Mouse (Mus musculus): ENCODE measurements around the gene Trip10.
"Not testable (repeated sequence)": the region's sequence is repeated elsewhere in the genome, so short reads cannot be mapped to it uniquely, and the experiment has no call there.

Gene Trip10

GRCm38 (mm10) chr17:57262901-57263550 lies 13.8 kb downstream of the Trip10 start:
- no peak for DNase-seq (ENCODE audit: low read depth, low spot score)

DNA sequence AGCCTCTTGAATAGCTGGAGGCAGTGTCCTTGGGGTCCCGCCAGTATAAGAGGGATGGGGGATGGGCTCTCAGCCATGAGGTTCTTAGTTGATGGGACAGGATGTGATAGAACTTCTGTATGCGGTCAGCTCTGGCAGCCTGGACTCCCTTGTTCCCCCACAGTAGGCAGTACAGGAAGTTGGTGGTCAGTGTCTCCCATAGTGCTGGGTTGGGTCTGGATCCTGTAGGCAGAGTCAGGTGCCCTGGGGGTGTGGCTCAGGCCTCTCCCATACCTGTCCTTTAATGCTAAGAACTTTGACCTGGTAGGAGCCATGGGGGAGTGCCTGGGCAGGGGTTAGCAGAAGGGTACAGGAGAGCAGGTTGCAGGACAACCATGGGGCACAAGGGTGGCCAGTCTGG lies 14.9 kb downstream of the Trip10 start:
- DNase-seq (ENCODE audit: low read depth, low spot score), result no peak

GRCm38 (mm10) chr17:57264972-57265945 lies 16.0 kb downstream of the Trip10 start:
- no peak for DNase-seq (ENCODE audit: low read depth, low spot score)

GRCm38 (mm10) chr17:57267556-57268126 lies 18.4 kb downstream of the Trip10 start:
- no peak for DNase-seq (ENCODE audit: low read depth, low spot score)

DNA sequence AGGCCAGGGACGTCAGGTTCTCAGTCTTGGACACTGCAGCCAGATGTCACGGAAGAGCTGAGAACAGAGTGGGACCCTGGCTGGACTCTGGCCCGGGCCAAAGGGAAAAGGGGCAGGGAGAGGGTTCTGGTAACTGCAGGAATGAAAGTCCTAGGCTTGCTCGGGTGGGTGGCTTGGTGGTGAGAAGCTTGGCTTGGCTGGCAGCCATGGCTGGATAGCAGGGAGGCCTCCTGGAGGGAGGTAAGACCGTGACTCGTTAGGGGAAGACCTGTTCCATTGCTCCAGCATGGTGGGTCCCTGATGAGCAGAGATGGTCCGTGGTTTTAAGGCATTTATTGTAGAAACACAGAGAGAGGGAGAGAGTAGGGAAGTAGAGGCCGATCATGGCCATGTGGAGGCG lies 22.0 kb downstream of the Trip10 start:
- DNase-seq (ENCODE audit: low read depth, low spot score), result no peak

DNA sequence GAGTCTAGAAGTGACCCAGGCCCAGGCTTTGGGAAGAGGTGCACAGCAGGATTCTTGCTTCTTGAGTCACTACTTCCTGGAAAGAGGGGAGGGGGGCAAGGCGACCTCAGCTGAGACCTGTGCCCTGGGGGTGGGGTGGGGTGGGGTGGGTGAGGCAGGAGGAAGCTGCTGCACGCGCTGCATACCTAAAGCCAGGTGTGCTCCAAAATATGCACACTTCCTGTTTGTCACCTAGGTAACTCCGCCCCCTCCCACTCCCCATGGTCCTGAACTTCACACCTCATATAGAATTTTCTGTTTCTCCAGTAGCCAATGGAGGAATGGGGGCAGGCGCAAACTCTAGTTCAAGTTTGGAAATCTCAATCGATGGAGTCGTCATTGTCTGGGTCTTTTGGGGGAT lies 24.6 kb downstream of the Trip10 start:
- no peak for DNase-seq (ENCODE audit: low read depth, low spot score)

GRCm38 (mm10) chr17:57274686-57275085 lies 25.4 kb downstream of the Trip10 start:
- no peak for DNase-seq (ENCODE audit: low read depth, low spot score)

- DNase-seq (ENCODE audit: low read depth, low spot score), result peak; percentile 12
Measured at GRCm38 (mm10) chr17:57275111-57275996, 26.1 kb downstream of the Trip10 start.

GRCm38 (mm10) chr17:57275997-57276351 lies 26.7 kb downstream of the Trip10 start:
- no peak for DNase-seq (ENCODE audit: low read depth, low spot score)

DNA sequence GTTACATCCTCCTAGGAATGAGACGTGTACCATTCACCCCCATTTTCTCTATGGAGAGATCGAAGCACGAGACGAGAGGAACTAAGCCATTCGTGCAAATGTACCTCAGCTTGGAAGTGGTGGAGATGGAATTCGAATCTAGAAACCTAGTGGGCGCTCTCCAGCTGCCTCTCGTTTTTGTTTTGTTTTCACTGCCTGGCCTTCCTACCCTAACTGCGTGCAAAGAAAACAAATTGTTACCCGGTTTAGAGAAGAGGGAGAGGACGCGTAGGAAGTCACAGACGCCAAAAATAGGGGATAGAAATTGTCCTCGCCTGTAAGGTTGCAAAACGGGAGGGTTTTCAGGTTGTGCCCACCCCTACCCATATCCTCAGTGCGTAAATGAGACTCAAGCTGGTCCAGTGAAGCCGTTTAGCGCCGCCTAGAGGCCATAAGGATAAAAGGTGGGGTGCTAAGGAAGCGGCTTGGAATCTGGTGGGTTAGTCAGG lies 27.4 kb downstream of the Trip10 start:
- DNase-seq (ENCODE audit: low read depth, low spot score), result peak; percentile 60

DNA sequence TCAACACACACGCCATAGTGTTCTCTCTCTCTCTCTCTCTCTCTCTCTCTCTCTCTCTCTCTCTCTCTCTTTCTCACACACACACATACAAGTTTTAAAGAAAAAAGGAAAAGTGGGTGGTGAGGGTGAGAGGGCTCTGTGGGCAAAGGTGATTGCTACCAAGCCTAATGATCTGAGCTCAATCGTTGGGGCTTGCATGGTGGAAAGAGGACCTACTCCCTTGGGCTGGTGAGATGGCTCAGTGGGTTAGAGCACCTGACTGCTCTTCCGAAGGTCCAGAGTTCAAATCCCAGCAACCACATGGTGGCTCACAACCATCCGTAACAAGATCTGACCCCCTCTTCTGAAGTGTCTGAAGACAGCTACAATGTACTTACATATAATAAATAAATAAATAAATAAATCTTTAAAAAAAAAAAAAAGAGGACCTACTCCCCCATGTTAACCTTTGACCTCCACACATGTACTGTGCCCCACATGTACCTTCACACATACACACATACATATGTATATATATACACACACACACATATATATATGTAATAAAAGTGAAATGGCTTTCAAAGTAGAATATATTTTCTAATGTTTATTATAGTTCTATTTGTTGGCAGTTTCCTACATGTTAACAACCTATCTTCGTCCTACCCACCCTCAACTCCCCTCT lies 28.5 kb downstream of the Trip10 start:
- DNase-seq (ENCODE audit: low read depth, low spot score), result not testable (repeated sequence)

DNA sequence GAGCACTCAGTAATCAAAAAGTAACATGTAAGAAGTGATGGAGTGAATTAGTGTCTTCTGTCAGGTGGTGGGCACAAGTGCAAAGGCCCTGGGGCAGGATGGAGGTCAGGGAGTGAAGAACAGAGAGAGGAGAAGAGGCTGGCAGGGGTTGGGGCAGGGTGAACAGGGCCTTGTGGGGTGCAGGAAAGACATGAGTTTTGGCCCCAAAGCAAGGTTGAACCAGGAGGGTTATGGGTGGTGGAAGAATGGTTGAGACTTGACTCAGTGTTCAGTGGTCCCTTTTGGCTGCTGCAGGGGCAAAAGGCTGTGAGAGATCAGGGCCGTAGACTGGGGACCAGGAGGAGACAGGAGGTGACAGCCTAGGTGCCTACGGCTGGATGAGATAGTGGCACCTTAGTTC lies 29.3 kb downstream of the Trip10 start:
- DNase-seq (ENCODE audit: low read depth, low spot score), result no peak

DNA sequence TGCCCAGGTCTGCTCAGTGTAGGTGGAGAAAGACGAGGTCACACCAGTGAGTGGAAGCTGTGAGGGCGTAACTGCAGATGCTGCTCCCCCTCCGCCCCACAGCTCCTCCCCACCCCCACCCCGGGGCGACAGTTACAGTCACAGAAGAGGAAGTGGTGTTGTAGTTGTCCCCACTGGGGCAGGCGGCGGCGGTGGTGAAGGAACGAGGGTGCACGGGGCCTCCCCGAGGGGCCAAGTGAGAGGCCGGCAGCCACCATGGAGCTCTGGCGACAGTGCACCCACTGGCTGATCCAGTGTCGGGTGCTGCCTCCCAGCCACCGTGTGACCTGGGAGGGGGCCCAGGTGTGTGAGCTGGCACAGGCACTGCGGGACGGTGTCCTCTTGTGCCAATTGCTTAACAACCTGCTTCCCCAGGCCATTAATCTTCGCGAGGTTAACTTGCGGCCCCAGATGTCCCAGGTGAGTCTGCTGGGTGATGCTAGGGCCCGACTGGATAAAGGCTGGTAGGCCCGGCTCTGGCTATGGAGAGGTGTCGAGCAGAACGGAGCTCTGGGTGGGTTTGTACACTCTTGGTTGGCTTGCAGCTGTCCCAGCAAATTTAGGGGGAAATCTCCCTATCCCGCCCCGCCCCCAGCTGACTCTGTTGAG lies 29.8 kb downstream of the Trip10 start, which contains the start of gene Vav1:
Gene Vav1 (plus strand): TSS at position 158 of the 648 bp plus-strand sequence.
- DNase-seq (ENCODE audit: low read depth, low spot score), result no peak

- no peak for DNase-seq (ENCODE audit: low read depth, low spot score)
Measured at GRCm38 (mm10) chr17:57279591-57280224, 30.5 kb downstream of the Trip10 start.

GRCm38 (mm10) chr17:57280411-57280810 lies 31.2 kb downstream of the Trip10 start:
- no peak for DNase-seq (ENCODE audit: low read depth, low spot score)

DNA sequence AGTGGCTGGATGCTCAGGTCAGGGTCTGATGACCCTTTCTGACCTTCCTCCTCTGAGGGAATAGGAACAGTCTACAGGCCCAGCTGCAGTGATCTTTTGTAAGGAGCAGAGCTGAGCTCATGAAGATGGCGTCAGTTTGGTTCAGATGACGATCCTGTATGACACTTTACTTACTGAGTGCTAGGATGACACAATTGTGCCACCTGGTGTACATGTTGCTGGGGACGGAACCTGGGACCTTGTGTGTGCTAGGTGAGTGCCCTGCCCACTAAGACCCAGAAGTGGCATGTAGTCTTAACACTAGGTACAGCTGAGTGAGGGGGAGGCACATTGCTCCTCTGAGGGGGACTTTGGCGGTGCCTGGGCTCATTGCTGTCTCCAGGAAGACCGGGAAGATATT lies 34.7 kb downstream of the Trip10 start:
- DNase-seq (ENCODE audit: low read depth, low spot score), result no peak

DNA sequence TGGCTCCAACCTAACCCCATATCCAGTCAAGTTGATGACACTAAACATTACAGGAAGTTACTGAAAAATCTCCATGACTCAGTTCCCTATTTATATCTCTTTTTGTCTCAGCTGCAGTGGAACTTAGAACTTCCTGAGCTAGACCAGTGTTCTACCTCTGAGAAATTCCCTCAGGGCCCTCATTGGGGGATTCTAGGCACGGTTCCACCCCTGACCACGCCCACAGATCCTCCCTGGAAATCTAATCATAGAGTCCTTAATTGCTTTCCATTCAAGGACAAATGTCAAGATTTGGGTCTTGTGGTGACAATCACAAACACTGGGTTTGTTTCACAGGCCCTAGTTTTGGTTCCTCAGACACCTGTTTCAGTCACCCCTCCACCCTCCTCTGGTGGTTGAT lies 35.8 kb downstream of the Trip10 start:
- no peak for DNase-seq (ENCODE audit: low read depth, low spot score)

DNA sequence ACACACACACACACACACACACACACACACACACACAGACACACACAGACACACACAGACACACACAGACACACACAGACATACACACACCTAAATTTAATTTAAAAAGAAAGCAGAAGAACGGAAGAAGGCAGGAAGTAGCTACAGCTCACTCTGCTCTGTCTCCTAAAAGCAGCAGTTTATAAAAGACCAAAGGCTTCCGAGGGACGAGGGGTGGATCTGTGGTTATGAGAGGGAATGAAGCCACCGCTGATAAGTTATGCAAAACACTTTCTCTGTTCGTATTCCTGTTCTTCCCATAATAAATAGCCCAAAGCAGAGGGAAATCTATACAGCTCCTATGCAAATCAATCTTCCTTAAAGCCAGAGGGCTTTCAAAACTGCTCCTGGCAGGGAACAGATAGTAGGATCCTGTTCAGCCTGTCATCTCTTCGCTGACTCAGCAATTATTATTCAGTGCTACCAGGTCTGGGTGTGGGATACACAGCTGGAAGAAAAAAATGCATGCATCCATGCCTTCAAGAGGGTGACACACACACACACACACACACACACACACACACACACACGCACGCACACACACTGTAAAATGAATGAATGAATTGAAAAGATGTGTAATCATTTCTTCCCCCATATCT lies 37.6 kb downstream of the Trip10 start:
- DNase-seq (ENCODE audit: low read depth, low spot score), result no peak

DNA sequence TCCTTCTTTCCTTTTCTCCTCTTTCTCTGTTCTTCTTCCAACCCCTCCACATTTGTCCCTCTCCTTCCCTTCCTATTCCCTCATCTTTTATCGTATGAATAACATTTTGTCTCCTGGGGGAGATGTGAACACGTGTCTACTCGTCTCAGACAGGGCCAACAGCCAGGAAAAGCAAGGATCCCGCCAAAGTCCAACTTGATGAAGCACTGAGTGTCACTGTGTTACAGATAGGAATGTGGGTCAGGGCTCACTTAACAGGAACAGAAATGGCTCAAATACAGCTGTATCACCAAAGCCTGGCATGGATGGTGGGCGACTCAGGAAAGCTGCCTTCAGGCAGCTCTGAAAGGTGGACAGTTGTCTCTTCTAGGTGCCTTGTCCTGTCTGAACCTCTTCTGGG lies 40.0 kb downstream of the Trip10 start:
- no peak for DNase-seq (ENCODE audit: low read depth, low spot score)
